Comparison of ENCODE assay signal across 10 mouse cellular contexts in the genomic region with DNA sequence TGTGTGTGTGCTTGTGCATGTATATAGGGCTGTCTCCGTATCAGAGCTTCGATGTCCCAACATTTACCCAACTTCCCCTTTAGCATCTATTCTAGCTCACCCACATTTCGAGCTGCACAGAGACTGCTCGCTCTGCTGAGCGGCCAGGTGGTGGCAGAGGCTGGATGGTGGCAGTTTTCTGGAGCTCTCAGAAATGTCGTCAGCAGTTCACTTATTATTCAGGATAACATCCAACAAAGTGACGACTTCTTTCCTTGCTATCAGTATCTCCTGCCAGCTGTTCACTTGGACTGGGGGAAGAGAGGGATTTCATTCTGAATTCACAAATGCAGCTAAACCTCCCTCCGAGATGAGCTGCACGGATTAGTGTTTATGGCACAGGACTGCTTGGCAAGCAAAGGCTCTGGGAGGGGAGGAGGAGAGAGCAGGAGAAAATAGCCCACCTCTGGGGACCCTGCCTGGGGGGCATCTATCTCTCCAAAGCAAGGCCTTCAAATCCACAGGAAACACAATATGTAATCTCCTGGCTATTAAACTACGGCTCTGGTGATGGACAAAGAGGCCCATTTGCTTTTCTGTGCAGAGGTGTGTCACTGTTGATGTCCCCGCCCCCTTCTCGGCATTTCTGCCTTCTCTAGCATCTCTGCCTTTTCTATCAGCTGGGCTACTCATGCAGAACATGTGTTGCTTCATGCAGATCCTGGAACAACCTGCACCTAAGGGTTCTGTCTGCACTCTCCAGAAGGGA.
DNase-seq lines count a peak whose midpoint lies in the region; ATAC-seq lines count a peak whose summit lies in the region.
"Had no signal": no experiment of that assay in that cellular context is flagged by ENCODE, and none has a peak within 500 bp of the region (broad histone marks: within the 10 kb centered on the region; RNA-seq: fewer than 3 reads in every experiment).

No protein-coding gene starts in this region.

- intact Hi-C loops in left cerebral cortex, postnatal 4 days (cut with DNase I) = loop anchor here (2.0 to 10.0 kb wide), 3 partner anchors 162 to 462 kb away; a partner anchor contains a TSS
- intact Hi-C loops in gastrocnemius, postnatal 14 days (cut with DNase I; ENCODE audit: low total_unique reads) = no loop called here

- H3K27ac ChIP-seq in heart, embryonic 11.5 days (ENCODE audit: low read depth, low read length) = no peak overlapping the region
- peak overlapping the region; percentile 89 for H3K27ac ChIP-seq in hindbrain, embryonic 13.5 days
- H3K27ac ChIP-seq: heart, embryonic 15.5 days; lung, embryonic 15.5 days had no signal

- H3K9ac ChIP-seq in heart, embryonic 11.5 days (ENCODE audit: low read depth, low read length) = no peak overlapping the region
- peak overlapping the region; percentile 51; the same call in 1 of the 2 replicates for H3K9ac ChIP-seq in hindbrain, embryonic 13.5 days
- H3K9ac ChIP-seq: heart, embryonic 15.5 days; lung, embryonic 15.5 days had no signal

- no peaks in the 10 kb centered on the region for H3K27me3 ChIP-seq in heart, embryonic 11.5 days (ENCODE audit: control insufficient read depth, insufficient read depth, low read length)
- H3K27me3 ChIP-seq in hindbrain, embryonic 13.5 days = no peaks in the 10 kb centered on the region
- H3K27me3 ChIP-seq: heart, embryonic 15.5 days; lung, embryonic 15.5 days had no signal

- H3K4me1 ChIP-seq in heart, embryonic 11.5 days (ENCODE audit: control insufficient read depth, insufficient read depth, low read length) = no peaks in the 10 kb centered on the region
- H3K4me1 ChIP-seq in hindbrain, embryonic 13.5 days (replicated peaks) = peaks cover 29% of the 10 kb centered on the region
- H3K4me1 ChIP-seq: lung, embryonic 15.5 days had no signal

- H3K4me3 ChIP-seq in heart, embryonic 11.5 days (ENCODE audit: low read depth, low read length) = no peak overlapping the region
- H3K4me3 ChIP-seq in hindbrain, embryonic 13.5 days = no peak overlapping the region
- H3K4me3 ChIP-seq: heart, embryonic 15.5 days; lung, embryonic 15.5 days had no signal

- ATAC-seq in heart, embryonic 11.5 days (replicated peaks; ENCODE audit: insufficient number of reproducible peaks, low FRiP score, low TSS enrichment) = no peak
- peak; percentile 67 for ATAC-seq in hindbrain, embryonic 13.5 days (ENCODE audit: low FRiP score)
- no peak for ATAC-seq in CD4-positive, CD25-positive, alpha-beta regulatory T cell, adult 4 months

- H3K9me3 ChIP-seq in heart, embryonic 11.5 days (replicated peaks; ENCODE audit: control insufficient read depth, low read length) = no peaks in the 10 kb centered on the region
- no peaks in the 10 kb centered on the region for H3K9me3 ChIP-seq in hindbrain, embryonic 13.5 days
- H3K9me3 ChIP-seq: heart, embryonic 15.5 days; lung, embryonic 15.5 days had no signal

- peak; percentile 7 for DNase-seq in heart, postnatal 4 days
- peak; percentile 55 for DNase-seq in left cerebral cortex, postnatal 4 days
- peak; percentile 69 for DNase-seq in right cerebral cortex, postnatal 25 days
- no peak for DNase-seq in adrenal gland, adult 2 months
- no peak for DNase-seq in gastrocnemius, postnatal 14 days

- H3K4me2 ChIP-seq in heart, embryonic 11.5 days = no peak overlapping the region
- H3K4me2 ChIP-seq in hindbrain, embryonic 13.5 days = peak overlapping the region; percentile 16
- H3K4me2 ChIP-seq: heart, embryonic 15.5 days; lung, embryonic 15.5 days had no signal

- no peaks in the 10 kb centered on the region for H3K36me3 ChIP-seq in heart, embryonic 11.5 days (ENCODE audit: control insufficient read depth, insufficient read depth, low read length)
- H3K36me3 ChIP-seq in hindbrain, embryonic 13.5 days = no peaks in the 10 kb centered on the region
- H3K36me3 ChIP-seq: heart, embryonic 15.5 days; lung, embryonic 15.5 days had no signal

- 52% methylated on average over 12 of the region's 12 CpGs for WGBS in heart, embryonic 11.5 days (ENCODE audit: insufficient replicate concordance)
- 23% methylated on average over 12 of the region's 12 CpGs for WGBS in hindbrain, embryonic 13.5 days

Comparison
In these comparisons a context has a peak if more than half of its experiments do, and no peak if none do; other contexts are left out.
1. DNase-seq: peak in heart, postnatal 4 days (single experiment), left cerebral cortex, postnatal 4 days (single experiment) and right cerebral cortex, postnatal 25 days (single experiment); none in adrenal gland, adult 2 months (single experiment) and gastrocnemius, postnatal 14 days (single experiment).